In the genomic region with DNA sequence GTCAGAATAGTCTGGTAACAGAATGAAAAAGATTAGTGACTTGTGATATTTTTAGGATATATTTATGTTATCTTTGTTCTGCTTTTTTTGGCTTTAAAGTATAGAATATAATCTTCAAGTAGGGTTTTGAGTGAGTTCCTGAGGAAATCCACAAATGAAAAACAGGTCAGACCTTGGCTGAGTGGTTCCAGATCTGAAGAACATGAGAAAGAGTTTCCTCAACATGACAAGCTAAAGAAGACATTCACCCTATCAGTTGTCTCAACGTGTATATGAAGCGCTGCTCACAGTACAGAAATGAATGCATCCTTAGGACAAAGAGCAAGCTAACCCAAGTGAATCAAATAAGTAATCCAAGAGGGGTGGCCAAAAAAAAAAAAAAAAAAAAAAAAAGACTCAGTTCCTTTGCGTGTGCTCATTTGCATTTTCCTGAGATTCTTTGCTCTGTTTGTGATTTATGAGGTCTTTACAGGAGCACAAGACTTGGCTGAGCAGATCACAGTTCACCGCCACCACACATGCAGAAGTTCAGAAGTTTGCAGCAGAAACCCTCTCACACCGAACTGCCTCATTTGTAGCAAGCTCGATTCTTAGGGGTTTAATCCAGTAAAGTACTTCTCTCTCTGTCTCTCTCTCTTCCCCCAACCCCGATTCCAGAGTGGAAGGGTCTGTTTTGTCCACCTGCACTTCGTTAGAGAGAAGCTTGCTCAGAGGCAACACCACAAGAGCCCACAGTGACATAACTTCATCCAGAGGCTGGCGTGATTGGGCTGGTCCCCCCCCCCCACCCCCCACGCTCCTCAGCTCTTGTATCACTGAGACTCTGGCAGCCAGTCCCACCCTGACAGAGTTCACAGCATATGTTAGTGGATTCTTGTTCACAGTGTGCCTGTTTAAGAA, we compare ENCODE assay signal across 8 mouse cellular contexts. TPM values are rescaled to one million over a fixed set of nuclear protein-coding genes. Genes with fewer than 3 reads are reported as not detected.
DNase-seq lines count a peak whose midpoint lies in the region; ATAC-seq and TF ChIP-seq lines count a peak whose summit lies in the region.

Gene Lum (plus strand): TSS at position 172 of the 900 bp plus-strand sequence.

- H3K4me2 ChIP-seq in forebrain, embryonic 13.5 days: no peak within 1 kb of the TSS
- H3K4me2 ChIP-seq in liver, postnatal 0 days (ENCODE audit: low read depth, low read length): no peak within 1 kb of the TSS

- H3K27me3 ChIP-seq in forebrain, embryonic 13.5 days: no peaks in the 10 kb centered on the region
- no peaks in the 10 kb centered on the region for H3K27me3 ChIP-seq in liver, postnatal 0 days (ENCODE audit: insufficient read depth, low read length)

- ATAC-seq in forebrain, embryonic 13.5 days: peak; percentile 70; the same call in 1 of the 2 replicates
- no peak for ATAC-seq in liver, postnatal 0 days
- no peak for ATAC-seq in megakaryocyte-erythroid progenitor cell, adult 5-6 weeks (replicated peaks; ENCODE audit: low FRiP score, low TSS enrichment, poor library complexity, severe bottlenecking)

- H3K9ac ChIP-seq in forebrain, embryonic 13.5 days: no peak within 1 kb of the TSS
- H3K9ac ChIP-seq in liver, postnatal 0 days (replicated peaks): no peak within 1 kb of the TSS

- H3K27ac ChIP-seq in layer of hippocampus, adult 2 months: peak within 1 kb of the TSS; percentile 64
- H3K27ac ChIP-seq in forebrain, embryonic 13.5 days: no peak within 1 kb of the TSS
- no peak within 1 kb of the TSS for H3K27ac ChIP-seq in liver, postnatal 0 days (ENCODE audit: low read depth)

- TF ChIP-seq CTCF in layer of hippocampus, adult 2 months (conservative IDR thresholded peaks at IDR 0.05): no peak
- no peak for TF ChIP-seq CTCF in liver, postnatal 0 days (IDR thresholded peaks at IDR 0.05; ENCODE audit: low read depth)

- no peak within 1 kb of the TSS for H3K4me3 ChIP-seq in layer of hippocampus, adult 2 months
- H3K4me3 ChIP-seq in forebrain, embryonic 13.5 days: no peak within 1 kb of the TSS
- H3K4me3 ChIP-seq in liver, postnatal 0 days (ENCODE audit: low read depth, low read length): no peak within 1 kb of the TSS

- 51% methylated on average over 10 of the region's 10 CpGs for WGBS in forebrain, embryonic 13.5 days
- WGBS in liver, postnatal 0 days (ENCODE audit: insufficient replicate concordance): 52% methylated on average over 10 of the region's 10 CpGs

- no peaks in the 10 kb centered on the region for H3K36me3 ChIP-seq in forebrain, embryonic 13.5 days (ENCODE audit: poor library complexity, severe bottlenecking)
- H3K36me3 ChIP-seq in liver, postnatal 0 days (replicated peaks; ENCODE audit: insufficient read depth, low read length): no peaks in the 10 kb centered on the region

- TF ChIP-seq EP300 in liver, postnatal 0 days (IDR thresholded peaks at IDR 0.05; ENCODE audit: low read depth): no peak

- intact Hi-C loops in heart, postnatal 25 days (cut with DNase I): no loop called here

- no peaks in the 10 kb centered on the region for H3K4me1 ChIP-seq in forebrain, embryonic 13.5 days
- H3K4me1 ChIP-seq in liver, postnatal 0 days (ENCODE audit: insufficient read depth): no peaks in the 10 kb centered on the region

- DNase-seq in layer of hippocampus, adult 2 months (ENCODE audit: low spot score in 2 of 2): no peak
- DNase-seq in layer of hippocampus, postnatal 14 days (ENCODE audit: low spot score in 2 of 2): no peak
- DNase-seq in heart, postnatal 25 days (ENCODE audit: low spot score): no peak
- DNase-seq in liver, postnatal 0 days: no peak
- DNase-seq in cerebellum, adult 8-10 months: no peak
- DNase-seq in left cerebral cortex, adult 8-10 months (ENCODE audit: low spot score in 2 of 2): no peak

- no peaks in the 10 kb centered on the region for H3K9me3 ChIP-seq in forebrain, embryonic 13.5 days (replicated peaks)
- H3K9me3 ChIP-seq in liver, postnatal 0 days (ENCODE audit: low read length): no peaks in the 10 kb centered on the region

RNA-seq across cellular contexts. Expression of gene Lum, which starts in this region (rescaled TPM):
- total RNA-seq in layer of hippocampus, adult 2 months (2021): 1 to 10 TPM; 2.6 to 4.3 TPM
- 1 to 10 TPM; 4.0 to 5.3 TPM for total RNA-seq in layer of hippocampus, postnatal 14 days (2021)
- 26.5 and 32.9 TPM in 2 replicates for polyA plus RNA-seq in forebrain, embryonic 13.5 days (2015; fragmentation: Nextera tagmentation; extraction: Ambion mirVana)
- 10 to 100 TPM; 55.6 to 72.7 TPM for total RNA-seq in heart, postnatal 25 days (2021)
- polyA plus RNA-seq in liver, postnatal 0 days (2015; fragmentation: Nextera tagmentation; extraction: Ambion mirVana): 19.5 and 22.0 TPM in 2 replicates
- total RNA-seq in megakaryocyte-erythroid progenitor cell, adult 5-6 weeks (2014; fragmentation: Nextera tagmentation): not detected in 2 replicates
- not detected in 2 replicates for total RNA-seq in megakaryocyte-erythroid progenitor cell, adult 5-6 weeks (2017)
- 1 to 10 TPM; 1.5 to 2.7 (median 2.5) TPM for total RNA-seq in left cerebral cortex, adult 8-10 months (2022)

Comparison
In these comparisons a context has a peak if more than half of its experiments do, and no peak if none do; other contexts are left out.
1. RNA of gene Lum (total RNA-seq): 55.6 to 72.7 TPM in heart, postnatal 25 days; 4.0 to 5.3 TPM in layer of hippocampus, postnatal 14 days, 2.6 to 4.3 TPM in layer of hippocampus, adult 2 months, 1.5 to 2.7 TPM in left cerebral cortex, adult 8-10 months and not detected in megakaryocyte-erythroid progenitor cell, adult 5-6 weeks; every median in the first group is over 4 times any median in the second.